Mouse (Mus musculus): Measurements from ENCODE around the gene Kcnab1.

Kcnab1 gene

DNA sequence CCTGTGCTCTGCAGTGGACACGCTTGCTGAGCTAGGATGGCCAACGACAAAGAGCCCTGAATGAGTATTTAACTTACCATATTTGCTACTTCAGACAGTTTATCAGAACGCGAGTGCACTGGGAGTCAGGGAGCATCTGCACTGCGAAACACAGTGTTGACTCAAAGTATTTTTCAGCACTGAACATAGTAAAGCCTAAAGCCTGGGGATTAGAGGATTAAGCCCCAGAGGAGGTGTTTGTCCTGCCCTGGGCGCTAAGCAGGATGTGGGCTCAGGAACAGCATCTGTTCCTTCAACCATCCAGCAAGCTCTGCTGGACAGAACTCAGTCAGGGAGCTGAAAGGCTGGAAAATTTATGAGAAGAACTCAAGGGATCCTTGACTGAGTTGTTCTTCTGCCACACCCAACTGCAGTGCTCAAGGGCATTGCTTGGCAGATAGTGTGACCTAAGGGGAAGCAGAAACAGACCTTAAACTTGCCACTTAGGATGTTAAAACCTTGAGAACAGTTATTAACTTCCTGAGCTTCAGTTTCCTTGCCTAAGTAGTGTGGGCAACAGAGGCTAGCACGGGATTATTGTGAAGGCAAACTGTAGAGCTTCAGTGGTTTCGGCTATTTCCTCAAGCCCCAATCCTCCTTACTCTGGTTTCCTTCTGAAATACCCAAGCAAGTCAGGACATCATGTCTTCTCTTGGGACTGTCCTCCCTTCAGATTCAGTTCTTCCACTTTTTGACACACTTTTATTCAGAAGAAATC, 94.4 kb downstream of the Kcnab1 start:
- intact Hi-C loops (cut with DNase I) = no loop called here

DNA sequence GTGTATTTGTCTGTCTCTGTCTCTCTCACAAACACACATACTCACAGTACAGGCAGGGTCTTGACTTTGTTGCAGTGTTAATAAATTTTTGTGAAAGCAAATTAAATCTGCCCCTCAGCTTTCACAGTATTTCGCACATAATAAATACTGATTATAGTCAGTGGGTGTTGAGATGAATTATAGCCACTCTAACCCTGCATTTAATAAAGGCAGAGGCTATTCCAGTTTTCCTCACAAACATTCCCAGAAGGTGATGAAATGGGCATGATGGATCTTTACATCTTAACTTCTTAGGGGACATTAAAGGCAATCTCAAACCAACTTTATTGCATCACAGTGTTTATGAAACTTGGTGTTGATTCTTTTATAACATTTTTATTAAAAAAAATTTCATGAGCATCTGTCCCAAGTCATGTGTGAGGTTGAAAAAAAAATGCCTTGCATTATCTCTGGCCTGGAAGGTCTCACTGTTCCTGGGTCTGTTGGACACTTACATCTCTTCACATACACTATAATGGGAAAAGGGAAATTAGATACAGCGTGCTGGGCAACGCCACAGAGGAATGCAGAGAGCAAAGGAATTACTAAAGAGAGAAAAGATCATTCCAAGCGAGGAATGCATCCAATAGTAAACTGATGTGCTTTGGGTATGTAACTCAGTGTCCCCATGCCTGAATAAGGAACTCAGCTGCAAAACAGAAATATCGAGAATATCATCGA, 95.3 kb downstream of the Kcnab1 start:
- intact Hi-C loops (cut with DNase I) = no loop called here

DNA sequence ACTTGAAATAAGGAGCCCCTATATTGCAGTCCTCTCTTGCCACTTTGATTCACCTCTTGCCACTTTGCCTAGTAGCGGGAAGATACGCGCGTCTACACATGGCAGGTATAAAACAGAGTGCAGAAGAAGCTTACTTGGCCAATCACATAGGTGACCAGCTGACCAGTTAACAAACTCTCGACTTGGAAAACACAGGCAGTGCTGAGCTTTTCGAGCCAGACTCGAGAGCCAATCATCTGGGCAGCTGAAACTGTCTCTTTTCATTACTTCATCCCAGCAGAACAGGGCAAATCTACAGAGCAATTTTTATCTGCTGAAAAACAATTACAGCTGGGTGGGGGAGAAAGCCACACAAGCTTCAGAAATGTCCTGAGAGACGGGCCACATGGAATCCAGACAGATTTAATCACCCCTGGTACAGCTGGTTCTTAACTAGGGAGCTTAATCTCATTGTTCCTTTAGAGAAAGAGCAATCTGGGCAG, 96.4 kb downstream of the Kcnab1 start:
- intact Hi-C loops (cut with DNase I) = no loop called here

DNA sequence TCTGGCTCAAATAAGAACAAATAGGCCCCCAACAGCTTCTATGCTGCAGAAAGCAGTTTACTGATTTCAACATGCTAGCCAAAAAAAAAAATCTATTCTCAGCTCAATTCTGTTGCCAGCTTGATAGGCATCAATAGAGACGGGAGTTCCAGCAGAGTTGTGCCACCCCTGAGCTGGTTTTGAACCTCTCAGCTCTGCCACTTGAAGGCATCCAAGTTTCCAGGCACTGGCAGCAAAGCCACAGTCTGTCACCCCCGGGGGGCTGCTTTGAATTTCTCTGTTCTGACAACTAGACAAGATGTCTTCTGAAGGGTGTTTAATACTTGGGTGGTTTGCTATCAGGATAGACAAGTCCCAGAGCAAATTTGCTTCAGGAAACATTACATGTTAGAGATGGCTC, 104.5 kb downstream of the Kcnab1 start:
- intact Hi-C loops (cut with DNase I) = no loop called here

DNA sequence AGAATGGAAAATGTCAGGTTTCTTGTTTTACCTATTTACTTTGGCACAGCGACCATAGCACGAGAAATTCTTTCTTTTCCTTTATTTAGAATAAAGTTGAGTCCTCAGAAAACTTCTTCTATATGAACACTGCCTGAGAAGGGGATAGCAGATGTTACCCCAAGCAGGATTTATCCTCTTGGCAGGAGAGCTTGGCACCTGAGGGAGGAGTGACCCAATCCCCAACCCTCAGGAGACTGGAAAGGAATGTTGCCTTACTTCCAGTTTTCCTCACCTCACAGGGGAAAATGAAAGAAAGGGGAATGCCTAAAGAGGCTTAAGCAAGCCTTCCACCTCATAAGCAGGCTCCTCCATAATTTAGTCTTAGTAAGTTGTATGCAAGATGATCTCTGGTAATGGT, 105.5 kb downstream of the Kcnab1 start:
- intact Hi-C loops (cut with DNase I) = no loop called here

DNA sequence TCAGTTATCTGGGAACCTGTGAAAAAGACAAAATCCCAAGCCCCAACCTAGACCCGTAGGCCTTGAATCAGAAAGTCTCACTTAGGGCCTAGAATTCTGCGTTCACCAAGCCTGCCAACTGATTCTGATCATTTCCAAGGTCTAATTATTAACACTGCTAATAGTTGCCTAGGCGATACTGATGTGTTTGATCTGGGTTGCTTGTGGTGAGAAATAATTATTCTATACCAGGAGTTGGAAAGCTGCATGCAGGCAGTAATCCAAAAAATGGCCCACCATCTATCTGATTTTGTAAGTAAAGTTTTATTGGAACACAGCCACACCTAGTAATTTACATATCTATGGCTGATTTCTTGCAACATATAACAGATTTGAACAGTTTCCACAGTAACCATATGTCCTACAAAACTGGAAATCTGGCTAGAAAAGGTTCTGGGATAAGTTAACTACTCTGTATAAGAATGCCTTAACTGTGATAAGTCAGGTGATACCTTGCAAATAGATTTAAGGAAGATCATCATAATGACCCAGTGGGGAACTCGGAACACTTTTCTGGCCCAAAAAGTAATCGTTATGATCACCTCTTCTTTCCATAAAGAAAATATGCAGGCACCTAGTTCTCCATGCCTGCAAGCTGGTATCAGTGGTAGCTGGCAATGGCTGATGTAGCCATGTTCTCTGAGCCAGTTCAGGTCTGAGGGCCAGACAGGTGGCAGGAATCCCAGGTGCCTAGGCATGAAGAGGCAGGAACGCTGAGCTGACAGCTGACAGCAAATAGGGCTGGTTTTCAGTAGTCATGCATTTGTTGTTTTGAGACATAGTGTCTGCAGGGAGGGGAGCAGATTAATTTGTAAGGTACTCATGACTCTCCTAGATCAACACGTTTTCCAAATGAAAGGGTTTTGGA, 108.7 kb downstream of the Kcnab1 start:
- intact Hi-C loops (cut with DNase I) = no loop called here

DNA sequence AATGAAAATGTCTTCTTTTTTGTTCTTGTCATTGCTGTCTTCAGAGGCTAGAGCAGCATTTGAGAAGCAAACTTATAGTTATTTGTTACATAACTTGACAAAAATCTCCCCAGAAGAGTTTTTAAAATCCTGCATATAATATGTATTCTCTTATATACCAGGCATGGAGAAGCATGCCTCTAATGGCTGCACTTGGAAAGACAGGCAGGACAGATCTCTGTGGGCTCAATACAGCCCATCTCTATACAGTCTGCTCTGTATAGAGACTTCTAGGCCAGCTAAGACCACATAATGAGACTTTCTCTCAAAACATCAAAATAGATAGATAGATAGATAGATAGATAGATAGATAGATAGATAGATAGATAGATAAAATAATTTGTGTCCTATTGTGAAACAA, 111.1 kb downstream of the Kcnab1 start:
- intact Hi-C loops (cut with DNase I) = no loop called here

DNA sequence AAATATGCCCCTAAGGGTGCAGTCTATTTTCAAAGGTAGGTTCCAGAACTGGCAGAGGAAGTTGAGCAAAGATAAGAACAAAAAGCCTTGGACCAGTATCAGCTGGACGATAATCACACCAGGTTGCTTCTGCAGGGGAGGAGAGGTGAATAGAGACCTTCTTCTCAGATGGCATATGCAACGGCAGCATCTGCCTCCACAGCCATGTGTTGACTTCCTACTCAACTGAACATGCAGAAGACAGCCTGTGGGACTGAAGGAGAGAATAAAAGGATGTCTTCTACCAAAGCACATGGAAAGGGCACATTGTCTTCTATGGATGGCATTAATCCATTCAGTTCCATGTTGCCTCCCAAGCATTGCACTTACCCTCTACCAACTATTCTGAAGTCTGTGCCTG, 114.5 kb downstream of the Kcnab1 start:
- intact Hi-C loops (cut with DNase I) = no loop called here

DNA sequence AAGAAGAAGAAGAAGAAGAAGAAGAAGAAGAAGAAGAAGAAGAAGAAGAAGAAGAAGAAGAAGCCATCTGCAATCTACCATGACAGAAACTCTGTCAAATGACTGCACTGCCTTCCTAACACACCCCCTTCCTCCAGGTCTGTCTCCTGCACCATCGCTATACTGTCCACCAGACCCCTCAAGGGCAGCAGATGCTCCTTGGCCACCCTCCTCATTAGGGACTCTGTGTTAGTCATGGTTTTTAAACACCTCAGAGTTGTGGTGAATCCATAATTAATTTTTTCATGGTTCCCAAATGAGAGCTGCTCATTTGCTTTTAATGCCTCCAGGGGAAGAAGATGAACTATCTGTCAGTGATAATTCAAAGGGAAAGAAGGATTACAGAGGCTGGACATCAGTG, 121.8 kb downstream of the Kcnab1 start:
- intact Hi-C loops (cut with DNase I) = no loop called here

DNA sequence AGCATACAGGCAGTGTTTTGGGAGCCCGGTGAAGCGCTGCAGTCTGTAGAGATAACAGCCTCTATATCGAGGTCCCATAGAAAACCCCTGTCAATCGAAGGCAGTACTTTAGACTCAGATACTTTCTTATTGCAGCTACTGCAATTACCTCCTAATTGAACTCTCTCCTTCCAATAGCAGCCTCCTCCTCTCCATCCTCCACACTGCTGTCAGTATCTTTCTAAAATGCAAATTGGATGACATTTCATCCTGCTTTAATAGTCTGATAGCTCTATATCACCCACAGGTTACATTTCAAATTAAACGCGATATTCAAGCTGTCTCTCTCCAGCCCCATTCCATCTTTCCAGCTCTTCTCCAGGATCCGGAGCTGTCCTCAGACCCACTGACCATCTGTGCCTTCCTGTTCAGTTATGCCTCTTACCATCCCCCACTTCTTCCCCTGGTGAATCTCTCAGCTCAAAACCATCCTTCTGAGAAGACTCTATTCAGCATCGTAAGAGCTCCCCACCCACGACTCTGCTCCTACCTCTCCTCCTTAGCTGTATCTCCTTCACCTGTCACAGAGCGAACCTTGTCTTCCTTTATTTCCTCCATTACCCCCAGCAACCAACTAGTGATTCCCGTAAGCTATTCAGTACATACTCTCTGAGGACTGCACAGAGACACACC, 122.4 kb downstream of the Kcnab1 start:
- intact Hi-C loops (cut with DNase I) = no loop called here

DNA sequence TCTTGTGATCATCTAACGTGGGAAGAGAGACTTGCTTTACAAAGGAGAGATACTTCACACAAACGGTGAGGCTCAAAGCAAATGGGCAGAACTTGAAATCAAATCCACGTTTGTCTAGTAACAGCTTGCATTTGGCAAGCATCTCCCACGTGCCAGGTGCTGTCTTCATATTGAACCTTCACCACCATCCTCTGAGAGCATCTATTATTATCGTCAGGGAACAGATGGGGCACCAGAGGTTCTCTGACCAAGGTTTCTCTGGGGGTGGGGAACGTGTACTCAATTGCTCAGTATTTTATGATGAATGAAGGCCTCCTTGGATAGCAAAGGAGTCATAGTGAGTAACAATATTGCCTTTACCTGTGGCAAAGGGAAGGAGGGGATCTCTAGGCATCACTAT, 139.8 kb downstream of the Kcnab1 start:
- intact Hi-C loops (cut with DNase I) = no loop called here

DNA sequence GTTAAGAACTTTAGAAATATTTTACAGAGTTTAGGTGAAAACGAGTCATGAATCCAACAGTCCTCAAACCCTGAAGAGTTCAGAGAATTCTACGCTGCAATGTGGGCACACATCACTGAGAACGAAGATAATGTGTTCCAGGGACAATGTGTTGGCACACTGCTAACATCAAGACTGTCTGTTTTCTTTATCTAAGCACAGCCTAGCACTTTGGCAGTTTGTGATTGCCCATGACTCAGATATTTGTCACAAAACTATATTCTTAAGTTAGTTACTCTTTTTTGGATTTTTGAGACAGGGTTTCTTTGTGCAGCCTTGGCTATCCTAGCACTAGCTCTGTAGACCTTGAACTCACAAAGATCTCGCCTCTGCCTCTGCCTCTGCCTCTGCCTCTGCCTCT, 151.3 kb downstream of the Kcnab1 start:
- intact Hi-C loops (cut with DNase I) = no loop called here

DNA sequence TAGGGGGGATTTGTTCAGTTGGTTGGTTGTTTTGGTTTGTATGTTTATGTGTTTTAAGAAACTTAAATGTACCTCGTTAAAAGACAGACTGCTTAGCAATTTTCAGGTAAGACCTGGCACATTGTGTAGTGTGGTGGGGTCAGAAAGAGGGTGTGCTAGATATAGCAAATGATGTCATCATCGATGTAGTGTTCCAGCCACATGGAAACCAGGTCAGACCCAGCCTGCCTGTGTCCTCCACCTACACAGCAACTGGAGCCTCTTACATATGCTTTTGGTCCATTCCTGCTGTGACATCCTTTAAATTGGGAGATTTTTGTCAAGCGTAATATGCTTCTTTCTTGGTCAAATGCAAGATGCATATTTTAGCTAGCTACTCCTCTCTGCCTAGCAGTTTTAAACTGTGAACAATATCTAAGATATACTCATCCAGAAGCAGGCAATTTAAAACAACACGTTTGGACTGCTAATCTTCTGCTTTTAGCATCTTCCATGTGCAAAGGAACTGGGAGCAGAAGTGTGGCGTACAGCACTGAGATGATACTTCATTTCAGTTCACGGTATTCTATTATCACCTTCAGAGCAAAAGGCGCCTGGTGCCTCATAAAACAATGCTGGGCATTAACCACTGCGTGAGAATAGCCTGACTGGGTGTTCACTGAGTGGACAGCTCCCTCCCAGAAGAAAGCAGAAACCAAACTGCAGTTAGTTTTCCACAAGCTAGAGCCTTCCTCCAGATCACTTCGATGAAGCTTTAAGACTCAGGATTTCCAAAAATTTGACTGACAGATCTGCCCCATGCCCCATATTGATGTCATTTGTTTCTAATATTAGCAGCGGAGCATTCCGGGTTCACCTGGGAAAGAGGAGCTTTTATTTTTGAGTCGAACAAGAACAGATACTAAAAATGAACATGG, 153.6 kb downstream of the Kcnab1 start:
- intact Hi-C loops (cut with DNase I) = no loop called here

DNA sequence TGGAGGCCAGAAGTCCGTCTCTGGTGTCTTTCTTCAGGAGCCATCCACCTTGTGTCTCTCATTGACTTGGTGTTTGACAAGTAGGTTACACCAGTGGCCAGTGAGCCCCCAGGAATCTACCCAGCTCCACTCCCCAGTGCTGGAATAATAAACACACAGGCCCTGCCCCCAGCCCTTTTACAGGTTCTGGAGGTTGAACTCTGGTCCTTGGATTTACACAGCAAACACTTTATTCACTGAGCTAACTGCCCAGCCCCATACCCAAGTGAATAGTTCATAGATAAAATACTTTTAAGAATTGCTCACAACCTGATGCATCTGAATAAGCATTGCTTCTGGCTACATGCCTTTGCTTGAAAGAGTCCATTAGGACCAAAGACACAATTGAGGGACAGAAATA, 164.1 kb downstream of the Kcnab1 start:
- intact Hi-C loops (cut with DNase I) = no loop called here

DNA sequence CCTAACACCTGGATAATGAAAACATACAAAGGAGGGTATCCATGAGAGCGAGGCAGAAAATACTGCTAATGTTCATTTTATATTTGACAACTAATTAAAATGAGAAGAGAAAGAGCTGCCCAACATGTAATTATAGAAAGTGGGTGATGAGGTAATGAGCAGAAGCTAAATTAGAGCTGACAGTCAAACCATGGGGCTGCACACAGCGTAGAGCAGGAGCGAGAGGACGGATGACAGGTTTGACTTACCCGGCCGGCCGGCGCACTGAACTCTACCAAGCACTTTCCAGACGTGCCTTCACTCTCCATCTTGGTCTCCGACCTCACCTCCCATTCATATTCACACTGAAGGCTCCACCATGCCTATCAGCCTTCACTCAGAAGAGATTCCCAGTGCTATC, 168.6 kb downstream of the Kcnab1 start:
- intact Hi-C loops (cut with DNase I) = no loop called here

DNA sequence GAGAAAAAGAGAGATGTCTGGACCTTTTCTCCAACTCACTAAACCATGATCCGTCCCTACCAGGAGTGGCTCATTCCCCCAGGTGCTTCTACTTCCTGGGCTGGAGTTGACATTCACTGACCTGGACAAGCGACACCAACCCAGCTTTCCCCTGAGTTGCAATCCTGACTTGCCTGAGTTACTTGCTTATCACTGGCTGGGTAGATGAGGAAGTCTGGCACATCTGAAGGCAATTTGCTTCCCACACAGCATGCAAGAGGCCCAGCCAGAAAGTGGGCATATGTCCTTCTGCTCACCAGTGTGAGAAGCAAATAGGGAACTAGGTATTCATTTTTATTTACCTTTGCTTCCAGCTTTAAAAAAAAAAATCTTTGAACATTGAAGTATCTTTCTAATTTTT, 174.2 kb downstream of the Kcnab1 start:
- intact Hi-C loops (cut with DNase I) = no loop called here

DNA sequence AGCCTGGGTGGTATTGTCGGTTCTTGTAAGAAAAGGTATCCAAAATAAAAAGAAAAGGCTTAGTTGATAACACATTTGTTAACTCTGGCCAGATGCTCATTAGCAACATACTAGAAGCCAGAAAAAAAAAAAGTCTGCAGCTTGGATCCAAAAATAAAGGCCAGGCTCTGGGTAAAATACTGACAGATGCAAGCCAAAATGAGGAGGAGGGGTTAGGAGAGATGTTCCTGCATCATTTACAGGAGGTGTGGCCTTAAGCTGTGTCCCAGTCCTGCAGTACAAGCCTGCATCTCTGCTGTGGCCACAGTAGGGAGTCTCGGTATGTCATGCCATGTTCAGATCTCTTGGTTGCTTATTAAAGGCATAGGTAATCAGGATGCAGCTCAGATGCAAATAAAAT, 179.8 kb downstream of the Kcnab1 start:
- intact Hi-C loops (cut with DNase I) = no loop called here

DNA sequence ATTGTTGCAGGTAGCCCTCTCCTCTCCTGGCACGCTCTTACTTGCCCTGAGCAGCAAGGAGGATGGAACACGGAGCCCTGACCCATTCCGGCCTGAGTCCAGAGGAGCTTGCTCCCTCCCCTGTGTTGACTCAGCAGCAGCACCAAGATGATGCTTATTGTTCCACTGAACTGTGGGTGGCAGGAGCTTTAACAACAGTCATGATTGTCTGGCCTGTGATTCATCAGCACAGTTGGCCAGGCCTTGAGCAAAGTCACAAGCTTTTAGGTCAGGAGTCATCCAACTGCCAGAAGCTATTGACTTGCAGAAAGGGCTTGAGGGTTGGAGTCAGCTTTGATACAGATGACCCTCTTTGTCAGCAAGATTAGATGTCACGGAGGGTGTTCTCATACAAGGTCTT, 187.8 kb downstream of the Kcnab1 start:
- intact Hi-C loops (cut with DNase I) = no loop called here

DNA sequence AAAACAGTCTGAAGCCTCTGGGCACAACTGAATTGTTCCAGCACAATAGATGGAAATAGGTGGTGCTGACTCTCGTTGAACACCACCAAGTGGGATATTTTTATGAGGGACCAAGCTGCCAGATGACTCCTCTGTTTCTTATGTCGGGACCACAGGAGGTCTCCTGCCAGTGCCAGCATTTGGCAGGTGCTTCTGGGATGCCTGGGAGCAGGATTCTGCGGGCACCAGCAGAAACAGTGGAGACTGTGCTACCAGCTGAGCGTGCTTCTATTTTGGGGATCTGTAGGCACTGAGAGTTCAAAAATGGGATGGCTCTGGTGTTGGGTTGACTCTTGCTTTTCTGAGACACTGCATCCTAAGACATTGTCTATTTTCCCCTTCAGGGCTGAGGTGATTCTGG, 190.0 kb downstream of the Kcnab1 start:
- intact Hi-C loops (cut with DNase I) = no loop called here

DNA sequence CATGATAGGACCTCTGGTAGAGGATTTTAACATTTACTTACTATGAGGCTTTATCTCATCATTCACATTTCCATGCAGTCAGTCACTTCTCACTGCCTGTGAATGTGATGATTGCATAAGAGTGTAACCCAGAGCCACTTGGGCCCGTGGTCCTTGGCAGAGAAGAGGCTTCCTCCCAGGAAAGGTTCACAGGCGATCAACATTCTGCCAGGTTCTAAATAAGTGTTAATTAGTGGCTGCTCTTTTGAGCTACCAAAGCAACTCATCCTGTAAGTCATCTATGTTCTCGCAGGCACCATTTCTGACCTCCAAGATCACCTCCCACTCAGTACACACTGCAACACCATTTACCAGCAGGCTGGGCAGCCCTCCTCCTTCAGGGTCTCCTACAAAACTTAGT, 192.3 kb downstream of the Kcnab1 start:
- intact Hi-C loops (cut with DNase I) = no loop called here

Measured in adrenal gland (tissue).